Mouse (Mus musculus): ENCODE measurements at regions not wholly inside any gene's neighbourhood (a gene's known extent, or its start where the extent isn't known, plus 50 kb on each side); places are given as distances from the start of the nearest gene placed in this dataset.

DNA sequence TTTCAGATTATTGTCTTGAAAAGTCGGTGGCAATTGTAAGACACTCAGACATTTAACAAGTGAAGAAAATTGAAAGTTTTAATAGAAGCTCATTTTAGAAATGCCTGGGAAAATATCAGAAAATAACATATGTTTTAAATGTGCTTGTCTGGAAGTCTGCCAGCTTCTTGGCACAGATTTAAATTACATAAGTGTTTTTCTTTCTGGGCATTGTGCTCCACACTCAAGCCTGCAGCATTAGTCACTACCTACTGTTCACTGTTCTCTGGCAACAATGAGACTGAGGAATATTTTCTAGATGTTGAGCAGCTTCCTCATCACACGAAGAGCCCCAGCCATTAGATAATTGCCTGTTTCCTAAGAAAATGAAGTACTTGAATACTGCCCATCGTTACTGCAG lies 170.3 kb upstream of the Zwint start:
- no peaks in the 10 kb centered on the region for H3K4me1 ChIP-seq (replicated peaks; ENCODE audit: control insufficient read depth, insufficient read depth, low read length)

DNA sequence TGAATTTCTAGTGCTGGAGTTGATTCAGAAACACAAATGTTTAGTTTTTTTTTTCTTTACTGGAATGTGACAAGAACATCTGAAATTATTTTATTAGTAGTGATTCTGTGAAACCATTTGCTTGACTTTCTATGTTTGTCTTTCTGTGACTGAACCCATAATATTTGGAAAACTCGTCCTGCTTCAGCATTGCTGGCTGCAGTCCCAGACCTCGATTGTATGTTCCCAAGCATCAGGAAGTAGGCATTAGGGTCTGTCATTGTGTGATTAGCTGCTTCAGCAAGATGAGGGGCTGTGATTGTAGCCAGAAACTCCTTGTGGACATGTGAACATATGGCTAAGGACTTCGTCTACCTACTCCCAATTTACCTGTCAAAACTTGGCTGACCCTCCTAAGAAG lies 122.2 kb upstream of the Zwint start:
- no peaks in the 10 kb centered on the region for H3K27me3 ChIP-seq (replicated peaks; ENCODE audit: control insufficient read depth, insufficient read depth, low read length)
- ATAC-seq: no peak
- H3K4me3 ChIP-seq (ENCODE audit: low read depth, low read length): no peak overlapping the region
- H3K9ac ChIP-seq (ENCODE audit: low read depth, low read length): no peak overlapping the region
- no peaks in the 10 kb centered on the region for H3K36me3 ChIP-seq (ENCODE audit: control insufficient read depth, insufficient read depth)
- no peak overlapping the region for H3K4me2 ChIP-seq (replicated peaks; ENCODE audit: low read depth)
- no peaks in the 10 kb centered on the region for H3K4me1 ChIP-seq (replicated peaks; ENCODE audit: control insufficient read depth, insufficient read depth, low read length)
- H3K27ac ChIP-seq (ENCODE audit: low read depth, low read length): no peak overlapping the region
- TF ChIP-seq CTCF (IDR thresholded peaks at IDR 0.05; ENCODE audit: low read depth): no peak
- H3K9me3 ChIP-seq (ENCODE audit: control insufficient read depth): no peaks in the 10 kb centered on the region
- 50% methylated on average over 3 of the region's 3 CpGs for WGBS

More for the DNA sequence above, 170.3 kb upstream of the Zwint start:
- TF ChIP-seq CTCF (IDR thresholded peaks at IDR 0.05; ENCODE audit: low read depth): no peak
- Histone ChIP-seq H3K4me3 (ENCODE audit: low read depth, low read length) (no peak overlapping the region), H3K27me3 (replicated peaks; ENCODE audit: control insufficient read depth, insufficient read depth, low read length) (no peaks in the 10 kb centered on the region), H3K9ac (ENCODE audit: low read depth, low read length) (no peak overlapping the region), H3K9me3 (ENCODE audit: control insufficient read depth) (no peaks in the 10 kb centered on the region), H3K36me3 (ENCODE audit: control insufficient read depth, insufficient read depth) (no peaks in the 10 kb centered on the region), H3K4me2 (replicated peaks; ENCODE audit: low read depth) (no peak overlapping the region), H3K27ac (ENCODE audit: low read depth, low read length) (no peak overlapping the region)
- 64% methylated on average over 3 of the region's 3 CpGs for WGBS
- ATAC-seq: no peak

DNA sequence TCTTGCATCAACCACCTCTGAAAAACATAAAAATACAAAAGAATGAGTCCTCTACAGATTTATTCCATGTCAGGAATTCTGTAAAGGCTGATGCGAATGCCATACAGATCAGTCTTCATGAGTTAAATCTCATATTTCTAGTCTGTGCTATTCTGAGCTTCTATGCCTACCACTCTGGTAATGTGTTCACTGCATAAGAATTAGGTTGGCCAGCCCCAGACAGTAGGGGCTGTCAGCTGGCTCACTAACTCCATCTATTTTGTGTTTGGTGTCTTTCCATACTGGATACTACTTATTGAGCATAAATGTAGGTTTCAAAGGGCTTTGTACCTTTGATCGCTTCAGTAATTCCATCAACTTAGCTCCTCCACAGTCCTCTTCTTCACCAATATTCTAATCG lies 121.2 kb upstream of the Zwint start:
- 96% methylated on average over 3 of the region's 3 CpGs for WGBS
- H3K4me3 ChIP-seq (ENCODE audit: low read depth, low read length): no peak overlapping the region
- no peak overlapping the region for H3K9ac ChIP-seq (ENCODE audit: low read depth, low read length)
- H3K36me3 ChIP-seq (ENCODE audit: control insufficient read depth, insufficient read depth): no peaks in the 10 kb centered on the region
- no peaks in the 10 kb centered on the region for H3K4me1 ChIP-seq (replicated peaks; ENCODE audit: control insufficient read depth, insufficient read depth, low read length)
- ATAC-seq: no peak
- H3K27me3 ChIP-seq (replicated peaks; ENCODE audit: control insufficient read depth, insufficient read depth, low read length): no peaks in the 10 kb centered on the region
- no peak overlapping the region for H3K27ac ChIP-seq (ENCODE audit: low read depth, low read length)
- TF ChIP-seq CTCF (IDR thresholded peaks at IDR 0.05; ENCODE audit: low read depth): no peak
- H3K9me3 ChIP-seq (ENCODE audit: control insufficient read depth): no peaks in the 10 kb centered on the region
- no peak overlapping the region for H3K4me2 ChIP-seq (replicated peaks; ENCODE audit: low read depth)

DNA sequence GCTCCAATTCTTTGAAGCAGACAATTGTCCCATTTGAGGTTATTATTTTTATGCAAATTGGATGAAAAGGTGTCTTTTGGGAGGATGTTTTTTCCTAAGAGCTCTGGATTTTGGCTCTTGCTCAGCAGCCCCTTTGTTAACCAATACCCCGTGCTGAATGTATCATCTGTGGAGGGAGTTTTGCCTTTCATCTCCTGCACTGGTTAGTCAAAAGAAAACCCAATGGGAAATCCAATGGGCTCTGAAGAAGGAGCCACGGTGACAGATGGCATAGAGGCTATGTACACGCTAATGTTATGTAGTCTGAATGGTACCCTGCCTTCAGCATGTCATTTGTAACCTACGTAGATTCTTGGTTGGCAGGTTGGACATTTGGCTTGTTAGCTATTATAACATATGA lies 120.8 kb upstream of the Zwint start:
- Histone ChIP-seq H3K9ac (ENCODE audit: low read depth, low read length) (no peak overlapping the region), H3K4me1 (replicated peaks; ENCODE audit: control insufficient read depth, insufficient read depth, low read length) (no peaks in the 10 kb centered on the region), H3K27ac (ENCODE audit: low read depth, low read length) (no peak overlapping the region), H3K4me3 (ENCODE audit: low read depth, low read length) (no peak overlapping the region), H3K36me3 (ENCODE audit: control insufficient read depth, insufficient read depth) (no peaks in the 10 kb centered on the region), H3K4me2 (replicated peaks; ENCODE audit: low read depth) (no peak overlapping the region), H3K9me3 (ENCODE audit: control insufficient read depth) (no peaks in the 10 kb centered on the region), H3K27me3 (replicated peaks; ENCODE audit: control insufficient read depth, insufficient read depth, low read length) (no peaks in the 10 kb centered on the region)
- ATAC-seq: no peak
- 88% methylated on average over 4 of the region's 4 CpGs for WGBS
- no peak for TF ChIP-seq CTCF (IDR thresholded peaks at IDR 0.05; ENCODE audit: low read depth)

DNA sequence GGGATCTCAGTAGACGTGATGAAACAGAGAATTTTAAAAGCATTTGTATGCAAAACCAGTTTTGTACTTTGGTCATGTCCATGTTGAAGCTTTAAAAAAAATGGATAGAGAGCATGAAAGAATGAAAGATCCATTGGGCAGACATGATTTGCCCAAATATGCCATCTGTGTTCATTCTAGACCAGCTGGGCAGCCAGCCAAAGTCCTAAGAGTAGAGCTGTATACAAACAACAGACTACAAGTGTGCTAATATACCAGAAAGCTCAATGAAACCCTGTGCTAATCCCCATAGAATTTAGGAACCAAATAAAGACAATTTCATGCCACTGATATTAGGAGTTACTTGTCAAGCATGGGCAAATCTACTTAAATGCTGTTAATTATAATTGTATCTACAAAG lies 105.1 kb upstream of the Zwint start:
- TF ChIP-seq CTCF (IDR thresholded peaks at IDR 0.05; ENCODE audit: low read depth): no peak
- WGBS: 87% methylated on average over 1 of the region's 1 CpGs
- no peak overlapping the region for H3K9ac ChIP-seq (ENCODE audit: low read depth, low read length)
- H3K9me3 ChIP-seq (ENCODE audit: control insufficient read depth): no peaks in the 10 kb centered on the region
- H3K36me3 ChIP-seq (ENCODE audit: control insufficient read depth, insufficient read depth): no peaks in the 10 kb centered on the region
- H3K4me3 ChIP-seq (ENCODE audit: low read depth, low read length): no peak overlapping the region
- H3K27ac ChIP-seq (ENCODE audit: low read depth, low read length): no peak overlapping the region
- ATAC-seq: no peak
- H3K27me3 ChIP-seq (replicated peaks; ENCODE audit: control insufficient read depth, insufficient read depth, low read length): no peaks in the 10 kb centered on the region
- H3K4me2 ChIP-seq (replicated peaks; ENCODE audit: low read depth): no peak overlapping the region
- no peaks in the 10 kb centered on the region for H3K4me1 ChIP-seq (replicated peaks; ENCODE audit: control insufficient read depth, insufficient read depth, low read length)

DNA sequence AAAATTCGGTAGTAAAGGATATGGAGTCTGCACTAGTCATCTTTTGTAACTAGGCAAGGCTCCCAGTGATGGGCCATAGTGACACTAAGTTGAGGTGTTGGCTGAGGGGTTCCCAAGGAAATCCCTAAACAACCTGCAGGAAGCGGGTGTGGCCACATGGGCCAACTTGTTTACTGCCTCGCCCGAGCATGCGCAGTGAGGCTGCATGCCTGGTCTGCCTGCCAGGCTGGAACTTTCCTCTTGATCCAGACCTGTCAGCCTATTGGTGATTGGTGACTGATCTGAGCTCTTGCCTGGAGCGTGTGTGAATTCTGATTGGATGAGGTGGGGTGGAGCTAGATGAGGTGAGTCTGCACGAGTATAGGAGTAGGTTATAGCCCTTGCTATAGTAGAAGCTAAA lies 103.1 kb upstream of the Zwint start:
- WGBS: 73% methylated on average over 7 of the region's 7 CpGs
- Histone ChIP-seq H3K9ac (ENCODE audit: low read depth, low read length) (no peak overlapping the region), H3K9me3 (ENCODE audit: control insufficient read depth) (no peaks in the 10 kb centered on the region), H3K4me2 (replicated peaks; ENCODE audit: low read depth) (no peak overlapping the region), H3K27me3 (replicated peaks; ENCODE audit: control insufficient read depth, insufficient read depth, low read length) (no peaks in the 10 kb centered on the region), H3K36me3 (ENCODE audit: control insufficient read depth, insufficient read depth) (no peaks in the 10 kb centered on the region), H3K4me3 (ENCODE audit: low read depth, low read length) (no peak overlapping the region), H3K27ac (ENCODE audit: low read depth, low read length) (no peak overlapping the region), H3K4me1 (replicated peaks; ENCODE audit: control insufficient read depth, insufficient read depth, low read length) (no peaks in the 10 kb centered on the region)
- TF ChIP-seq CTCF (IDR thresholded peaks at IDR 0.05; ENCODE audit: low read depth): no peak
- ATAC-seq: no peak

GRCm38 (mm10) chr10:72573991-72574652 lies 80.5 kb upstream of the Zwint start:
- ATAC-seq: no peak
- no peaks in the 10 kb centered on the region for H3K4me1 ChIP-seq (replicated peaks; ENCODE audit: control insufficient read depth, insufficient read depth, low read length)
- H3K36me3 ChIP-seq (ENCODE audit: control insufficient read depth, insufficient read depth): no peaks in the 10 kb centered on the region
- no peak overlapping the region for H3K27ac ChIP-seq (ENCODE audit: low read depth, low read length)
- no peaks in the 10 kb centered on the region for H3K9me3 ChIP-seq (ENCODE audit: control insufficient read depth)
- no peak overlapping the region for H3K9ac ChIP-seq (ENCODE audit: low read depth, low read length)
- no peak overlapping the region for H3K4me3 ChIP-seq (ENCODE audit: low read depth, low read length)
- no peak overlapping the region for H3K4me2 ChIP-seq (replicated peaks; ENCODE audit: low read depth)
- TF ChIP-seq CTCF (IDR thresholded peaks at IDR 0.05; ENCODE audit: low read depth): no peak
- WGBS: 81% methylated on average over 9 of the region's 9 CpGs
- no peaks in the 10 kb centered on the region for H3K27me3 ChIP-seq (replicated peaks; ENCODE audit: control insufficient read depth, insufficient read depth, low read length)

Measured in intestine, postnatal 0 days (tissue).